Mouse (Mus musculus): ENCODE results near the gene Pcna. TPM values are rescaled to one million over a fixed set of nuclear protein-coding genes. Genes with fewer than 3 reads are reported as not detected.
"Not testable (repeated sequence)": the region's sequence is repeated elsewhere in the genome, so short reads cannot be mapped to it uniquely, and the experiment has no call there.

Gene Pcna
- total and polyA plus RNA-seq, 2 experiments from 2014 or later = 124 to 141 TPM

DNA sequence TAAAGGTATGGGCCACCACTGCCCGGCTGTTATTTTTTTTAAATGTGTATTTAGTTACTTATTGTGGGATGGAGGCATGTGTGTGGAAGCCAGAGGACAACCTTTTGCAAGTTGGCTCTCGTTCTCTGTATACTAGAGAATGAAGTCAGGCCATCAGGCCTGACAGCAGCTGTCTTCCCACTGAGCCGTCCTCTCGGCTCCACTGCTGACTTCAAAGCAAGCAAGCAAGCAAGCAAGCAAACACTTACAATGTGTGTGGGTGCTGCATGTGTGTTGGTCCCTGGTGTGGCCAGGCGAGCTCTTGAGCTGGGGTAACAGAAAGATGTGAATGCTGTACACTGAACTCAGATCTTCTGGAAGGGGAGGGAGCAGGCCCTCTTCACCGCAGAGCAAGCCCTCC lies 37.7 kb upstream of the Pcna start:
- ATAC-seq = no peak
- no peak for TF ChIP-seq CTCF (IDR thresholded peaks at IDR 0.05; ENCODE audit: low read depth)
- Histone ChIP-seq H3K9me3 (ENCODE audit: low read length) (no peaks in the 10 kb centered on the region), H3K27ac (ENCODE audit: low read depth, low read length) (0 out of 2 replicates have a peak overlapping the region, but pooled peaks have one; percentile 81), H3K36me3 (ENCODE audit: insufficient read depth) (peaks cover 24% of the 10 kb centered on the region), H3K4me3 (ENCODE audit: low read depth, low read length) (no peak overlapping the region), H3K4me2 (ENCODE audit: low read depth) (no peak overlapping the region), H3K9ac (no peak overlapping the region), H3K27me3 (ENCODE audit: insufficient read depth, low read length) (no peaks in the 10 kb centered on the region), H3K4me1 (ENCODE audit: insufficient read depth) (peaks cover 10% of the 10 kb centered on the region)
- DNase-seq = no peak
- WGBS = 78% methylated on average over 6 of the region's 6 CpGs

DNA sequence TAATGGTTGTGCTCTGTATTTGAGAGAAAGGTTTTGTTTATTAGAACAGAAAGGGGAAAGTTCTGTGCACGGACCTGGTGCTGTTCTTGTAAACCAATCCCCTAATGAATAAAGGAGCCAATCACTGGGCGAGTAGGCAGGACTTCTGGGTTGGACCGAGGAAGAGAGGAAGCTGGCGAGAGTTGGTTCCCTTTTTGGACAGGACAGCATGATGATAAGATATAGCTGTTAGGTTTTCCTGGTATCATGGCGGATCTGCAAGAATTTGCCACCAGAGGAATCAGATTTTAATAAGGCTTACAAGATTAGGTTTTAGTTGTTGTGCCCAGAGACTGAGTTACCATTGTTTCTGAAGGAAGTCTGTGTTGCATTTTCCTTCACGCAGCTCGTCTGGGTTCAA lies 36.1 kb upstream of the Pcna start:
- DNase-seq; H3K4me3 ChIP-seq (ENCODE audit: low read depth, low read length); H3K9me3 ChIP-seq (ENCODE audit: low read length); H3K36me3 ChIP-seq (ENCODE audit: insufficient read depth); H3K27me3 ChIP-seq (ENCODE audit: insufficient read depth, low read length); H3K9ac ChIP-seq; H3K4me2 ChIP-seq (ENCODE audit: low read depth); H3K4me1 ChIP-seq (ENCODE audit: insufficient read depth); ATAC-seq; H3K27ac ChIP-seq (ENCODE audit: low read depth, low read length): not testable (repeated sequence)
- 88% methylated on average over 5 of the region's 7 CpGs for WGBS

DNA sequence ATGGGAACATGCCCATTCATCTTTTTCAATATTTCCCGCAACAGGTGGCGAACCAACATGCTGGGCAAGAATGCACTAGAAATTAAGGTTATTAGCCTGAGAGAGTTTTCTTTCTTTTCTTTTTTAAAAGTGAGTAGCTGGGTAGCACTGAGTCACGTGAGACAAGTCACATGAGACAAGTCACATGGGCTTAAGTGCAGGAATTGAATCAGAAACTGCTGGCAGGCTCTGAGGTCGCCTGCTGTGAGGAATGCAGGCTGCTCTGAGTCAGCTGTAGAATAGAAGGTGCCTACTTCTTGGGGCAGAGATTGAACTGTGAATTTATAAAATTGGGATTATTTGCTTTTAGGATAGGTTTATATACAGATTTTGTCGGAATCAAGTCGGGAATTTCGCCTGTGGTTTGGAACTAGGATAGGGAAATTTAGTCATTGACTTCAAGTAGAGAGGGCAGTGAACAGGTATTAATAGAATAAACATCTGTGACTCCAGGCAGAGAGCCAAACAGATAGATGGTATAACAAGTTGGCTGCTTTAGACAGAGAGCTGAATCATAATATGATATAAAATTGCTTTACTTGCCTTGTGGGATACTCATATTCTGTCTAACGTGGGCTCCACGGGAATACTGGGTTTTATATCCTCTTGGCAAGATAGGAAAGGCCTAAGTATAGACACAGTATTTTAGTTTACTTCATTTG lies 33.4 kb upstream of the Pcna start:
- H3K4me1 ChIP-seq (ENCODE audit: insufficient read depth) = no peaks in the 10 kb centered on the region; the same call in 1 of the 2 replicates
- no peaks in the 10 kb centered on the region for H3K27me3 ChIP-seq (ENCODE audit: insufficient read depth, low read length)
- H3K4me2 ChIP-seq (ENCODE audit: low read depth) = no peak overlapping the region
- no peak for TF ChIP-seq CTCF (IDR thresholded peaks at IDR 0.05; ENCODE audit: low read depth)
- H3K9ac ChIP-seq = no peak overlapping the region
- H3K4me3 ChIP-seq (ENCODE audit: low read depth, low read length) = no peak overlapping the region
- ATAC-seq = no peak
- 82% methylated on average over 9 of the region's 9 CpGs for WGBS
- no peaks in the 10 kb centered on the region for H3K36me3 ChIP-seq (ENCODE audit: insufficient read depth)
- H3K27ac ChIP-seq (ENCODE audit: low read depth, low read length) = no peak overlapping the region
- DNase-seq = no peak
- H3K9me3 ChIP-seq (ENCODE audit: low read length) = no peaks in the 10 kb centered on the region

DNA sequence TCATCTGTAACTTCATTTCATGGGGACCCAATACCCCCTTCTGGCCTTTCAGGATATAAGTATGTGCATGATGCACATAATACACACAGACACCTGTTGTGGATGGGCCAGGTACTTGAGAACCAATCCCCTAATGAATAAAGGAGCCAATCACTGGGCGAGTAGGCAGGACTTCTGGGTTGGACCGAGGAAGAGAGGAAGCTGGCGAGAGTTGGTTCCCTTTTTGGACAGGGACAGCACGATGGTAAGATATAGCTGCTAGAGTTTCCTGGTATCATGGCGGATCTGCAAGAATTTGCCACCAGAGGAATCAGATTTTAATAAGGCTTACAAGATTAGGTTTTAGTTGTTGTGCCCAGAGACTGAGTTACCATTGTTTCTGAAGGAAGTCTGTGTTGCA lies 32.6 kb upstream of the Pcna start:
- not testable (repeated sequence) for ATAC-seq; H3K36me3 ChIP-seq (ENCODE audit: insufficient read depth); H3K27ac ChIP-seq (ENCODE audit: low read depth, low read length); H3K4me3 ChIP-seq (ENCODE audit: low read depth, low read length); H3K9ac ChIP-seq; H3K4me1 ChIP-seq (ENCODE audit: insufficient read depth); H3K9me3 ChIP-seq (ENCODE audit: low read length); H3K4me2 ChIP-seq (ENCODE audit: low read depth); H3K27me3 ChIP-seq (ENCODE audit: insufficient read depth, low read length); DNase-seq
- 98% methylated on average over 5 of the region's 5 CpGs for WGBS

DNA sequence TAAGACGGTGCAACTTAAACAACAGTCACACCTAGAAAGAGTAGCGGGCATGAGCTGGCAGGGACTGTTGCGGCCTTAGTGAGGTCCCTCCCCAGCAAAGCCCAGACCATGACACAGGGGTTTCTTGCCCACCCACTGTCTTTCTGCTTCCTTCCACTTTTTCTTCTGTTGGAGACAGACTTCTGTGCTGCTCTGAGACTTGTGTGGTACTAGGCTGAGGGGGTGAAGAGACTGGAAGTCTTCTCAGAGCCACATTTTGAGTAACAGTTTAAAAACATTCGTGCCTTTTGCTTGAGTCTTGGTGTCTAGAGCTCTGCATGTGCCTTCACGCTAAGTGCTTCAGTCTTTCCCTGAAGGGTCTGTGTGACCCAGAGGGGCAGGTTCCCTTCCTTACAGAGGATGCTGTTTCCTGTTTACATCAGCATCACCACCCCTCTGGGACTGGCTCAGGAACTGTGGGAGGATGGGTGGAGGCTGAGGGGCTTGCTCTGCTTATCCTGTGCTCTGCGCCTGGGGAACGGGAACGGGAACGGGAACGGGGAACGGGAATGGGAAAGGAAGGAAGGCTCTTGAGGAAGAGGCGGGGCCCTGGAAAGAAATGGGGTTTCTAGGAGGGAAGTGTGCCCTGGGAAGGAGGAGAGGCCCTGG lies 31.5 kb upstream of the Pcna start:
- ATAC-seq (no peak; the same call in 1 of the 2 replicates), DNase-seq (no peak)
- Histone ChIP-seq H3K27me3 (ENCODE audit: insufficient read depth, low read length) (no peaks in the 10 kb centered on the region), H3K36me3 (ENCODE audit: insufficient read depth) (no peaks in the 10 kb centered on the region), H3K27ac (ENCODE audit: low read depth, low read length) (no peak overlapping the region), H3K4me2 (ENCODE audit: low read depth) (no peak overlapping the region), H3K9ac (no peak overlapping the region), H3K4me1 (ENCODE audit: insufficient read depth) (no peaks in the 10 kb centered on the region), H3K4me3 (ENCODE audit: low read depth, low read length) (no peak overlapping the region), H3K9me3 (ENCODE audit: low read length) (no peaks in the 10 kb centered on the region)
- WGBS = 87% methylated on average over 12 of the region's 12 CpGs
- TF ChIP-seq CTCF (IDR thresholded peaks at IDR 0.05; ENCODE audit: low read depth) = no peak

DNA sequence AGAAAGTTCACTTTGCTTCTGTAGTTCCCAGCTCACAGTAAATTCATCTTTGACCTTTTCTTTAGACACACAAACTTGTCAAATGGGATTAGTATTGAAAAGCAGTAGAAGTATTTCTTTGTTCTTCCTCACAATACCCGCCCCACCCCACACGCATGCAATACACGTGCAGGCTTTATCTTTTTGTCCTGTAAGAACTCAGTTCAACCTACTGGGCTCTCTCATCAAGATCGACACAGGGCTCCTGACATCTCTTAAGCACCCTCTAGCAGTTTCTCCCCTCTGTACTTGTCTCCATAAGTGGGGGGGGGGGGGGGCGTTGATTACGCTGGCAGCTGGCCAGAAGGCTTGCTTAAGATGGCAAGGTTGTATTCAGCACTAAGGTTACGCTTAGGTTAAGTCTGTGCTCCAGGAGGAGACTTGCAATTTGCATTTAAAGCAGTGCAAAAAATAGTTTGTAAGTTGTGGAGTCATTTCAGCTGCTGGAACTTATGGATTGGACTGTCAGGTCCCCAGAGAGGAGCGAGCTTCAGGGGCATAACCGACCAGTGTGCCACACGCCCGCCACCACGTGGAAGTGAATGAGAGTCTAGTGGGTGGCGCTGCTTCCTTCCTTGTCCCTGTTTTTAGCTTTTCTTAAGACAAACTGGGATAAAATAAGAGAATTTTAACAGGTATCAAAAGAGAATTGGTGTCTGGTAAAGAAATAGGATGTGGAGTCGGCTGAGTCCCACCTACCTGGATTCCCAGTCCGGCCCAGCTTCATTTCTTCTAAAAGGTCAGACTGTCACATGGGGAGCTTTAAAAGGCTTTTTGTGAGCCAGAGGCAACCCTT lies 30.3 kb upstream of the Pcna start:
- H3K27me3 ChIP-seq (ENCODE audit: insufficient read depth, low read length) = no peaks in the 10 kb centered on the region
- no peak overlapping the region for H3K9ac ChIP-seq
- no peak overlapping the region for H3K4me3 ChIP-seq (ENCODE audit: low read depth, low read length)
- peak overlapping the region; percentile 52; the same call in 1 of the 2 replicates for H3K27ac ChIP-seq (ENCODE audit: low read depth, low read length)
- H3K36me3 ChIP-seq (ENCODE audit: insufficient read depth) = no peaks in the 10 kb centered on the region
- no peak for DNase-seq
- H3K4me2 ChIP-seq (ENCODE audit: low read depth) = no peak overlapping the region
- TF ChIP-seq CTCF (IDR thresholded peaks at IDR 0.05; ENCODE audit: low read depth) = no peak
- H3K9me3 ChIP-seq (ENCODE audit: low read length) = no peaks in the 10 kb centered on the region
- peak; percentile 76; the same call in 1 of the 2 replicates for ATAC-seq
- no peaks in the 10 kb centered on the region for H3K4me1 ChIP-seq (ENCODE audit: insufficient read depth)
- WGBS = 26% methylated on average over 15 of the region's 15 CpGs
